Mouse (Mus musculus) stomach, adult 2 months (tissue): ENCODE data around the gene Bdh1. TPM values are rescaled to one million over a fixed set of nuclear protein-coding genes. Genes with fewer than 3 reads are reported as not detected.

Source experiments
- polyA plus RNA-seq: library from polyadenylated mRNA; depleted of rRNA; stranded (reverse); fragments of >200 nt; gene quantifications from 2 replicates; pipeline ENCODE4 v1.2.3, GENCODE M21; 2012; rRNA removed

Bdh1 gene
- polyA plus RNA-seq = 57.2 and 65.0 TPM in 2 replicates

DNA sequence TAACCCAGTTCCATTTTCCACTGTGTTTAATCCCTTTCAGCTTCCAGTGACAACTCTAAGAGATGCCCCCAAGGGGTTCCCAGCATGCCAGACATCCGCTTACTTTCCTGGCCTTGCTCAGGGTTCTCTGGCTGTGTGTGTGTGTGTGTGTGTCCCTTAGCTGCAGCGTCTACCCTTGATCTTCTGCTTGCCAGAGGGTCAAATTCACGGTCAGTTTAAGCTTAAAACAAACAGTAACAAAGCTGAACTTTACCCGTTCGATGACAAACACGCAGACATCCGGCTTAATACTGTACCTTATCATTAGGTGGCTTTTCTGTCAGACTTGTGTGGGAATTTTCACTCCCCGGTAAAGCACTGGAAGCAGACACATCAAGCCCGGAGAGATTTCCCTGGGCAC, at the start of gene Bdh1:
TSS of gene Bdh1 (plus strand) at position 281 of the 400 bp plus-strand sequence.

Other genes with a start within 250 kb of the Bdh1 start
- 3.7 and 5.0 TPM in 2 replicates for gene Acap2, start 221.0 kb upstream of the Bdh1 start, polyA plus RNA-seq
- gene Ppp1r2, start 147.0 kb upstream of the Bdh1 start, polyA plus RNA-seq = 18.0 and 44.7 TPM in 2 replicates
- gene Apod, start 107.5 kb upstream of the Bdh1 start, polyA plus RNA-seq = 0.45 and 1.1 TPM in 2 replicates
- gene Dlg1, start 241.2 kb downstream of the Bdh1 start, polyA plus RNA-seq = 3.8 and 4.7 TPM in 2 replicates